Mouse (Mus musculus) lung, embryonic 14.5 days (tissue): ENCODE measurements around the gene Smc5. TPM values are rescaled to one million over a fixed set of nuclear protein-coding genes. Genes with fewer than 3 reads are reported as not detected.

ENCODE experiments used
- ATAC-seq: fragments of 200-750 bp; cut with Nextera tagmentation; 2 replicates; pipeline ENCODE4 v1.8.0; 2017; ENCODE audit warnings: mild to moderate bottlenecking, moderate TSS enrichment, moderate library complexity; ENCODE audit not compliant: insufficient read depth
- DNase-seq: peaks from one replicate; pipeline ENCODE4 v3.0.0-alpha.2; 2015
- H3K27ac ChIP-seq: fragments of 300-500 bp; sonication (generic); 2 replicates; pipeline ENCODE4 v1.5.1; 2014; ENCODE audit warnings: low read depth, mild to moderate bottlenecking, moderate library complexity
- H3K27me3 ChIP-seq: fragments of 300-500 bp; sonication (generic); 2 replicates; pipeline ENCODE4 v1.6.1; 2014; ENCODE audit warnings: low read length, control low read depth; ENCODE audit not compliant: insufficient read depth
- H3K36me3 ChIP-seq: fragments of 300-500 bp; sonication (generic); 2 replicates; pipeline ENCODE4 v1.6.1; 2014; ENCODE audit warnings: control low read depth; ENCODE audit not compliant: insufficient read depth
- H3K4me1 ChIP-seq: fragments of 300-500 bp; sonication (generic); 2 replicates; pipeline ENCODE4 v1.6.1; 2014; ENCODE audit warnings: antibody characterized with exemption, control low read depth; ENCODE audit not compliant: insufficient read depth
- H3K4me2 ChIP-seq: fragments of 300-500 bp; sonication (generic); 2 replicates; pipeline ENCODE4 v1.6.1; 2014; ENCODE audit warnings: mild to moderate bottlenecking
- H3K4me3 ChIP-seq: fragments of 300-500 bp; sonication (generic); 2 replicates; pipeline ENCODE4 v1.5.1; 2014; ENCODE audit warnings: low read depth, low read length
- H3K9ac ChIP-seq: fragments of 300-500 bp; sonication (generic); 2 replicates; pipeline ENCODE4 v1.6.1; 2014
- H3K9me3 ChIP-seq: fragments of 300-500 bp; sonication (generic); 2 replicates; pipeline ENCODE4 v1.6.1; 2016; ENCODE audit warnings: low read depth, low read length, control low read depth
- CTCF ChIP-seq: IDR thresholded peaks from 2 replicates; pipeline ENCODE4 v1.5.1; 2016; ENCODE audit warnings: antibody characterized with exemption, low read depth
- WGBS: fragments of 180-500 bp; shearing (Covaris S2); extraction: QIAGEN DNeasy Blood & Tissue Kit; methylation state at CpG from one replicate; pipeline ENCODE4 v1.1.7; 2014; 5-methylcytosine and 5-hydroxymethylcytosine counted together
- polyA plus RNA-seq: library from polyadenylated mRNA; unstranded; fragments of >200 nt; fragmentation: Nextera tagmentation; extraction: Ambion mirVana; gene quantifications from 2 replicates; pipeline ENCODE4 v1.2.1, GENCODE M21; 2014

Gene Smc5
- polyA plus RNA-seq, 1 experiment from 2014 or later, result 38.9 TPM

GRCm38 (mm10) chr19:23246473-23246872, 27.2 kb downstream of the Smc5 start:
- Histone ChIP-seq H3K9ac (no peak overlapping the region), H3K27me3 (no peaks in the 10 kb centered on the region), H3K27ac (no peak overlapping the region), H3K4me1 (no peaks in the 10 kb centered on the region), H3K9me3 (no peaks in the 10 kb centered on the region), H3K36me3 (peaks cover 34% of the 10 kb centered on the region), H3K4me3 (no peak overlapping the region), H3K4me2 (no peak overlapping the region)
- no peak for TF ChIP-seq CTCF
- no peak for DNase-seq
- 91% methylated on average over 2 of the region's 2 CpGs for WGBS
- no peak for ATAC-seq

- Histone ChIP-seq H3K36me3 (peaks cover 50% of the 10 kb centered on the region), H3K4me3 (no peak overlapping the region), H3K27me3 (no peaks in the 10 kb centered on the region), H3K9me3 (no peaks in the 10 kb centered on the region), H3K9ac (no peak overlapping the region), H3K4me1 (no peaks in the 10 kb centered on the region), H3K27ac (no peak overlapping the region), H3K4me2 (no peak overlapping the region)
- WGBS, result 49% methylated on average over 4 of the region's 4 CpGs
- TF ChIP-seq CTCF, result peak; percentile 61
- peak; percentile 73 for DNase-seq
- no peak for ATAC-seq
Measured at GRCm38 (mm10) chr19:23225065-23225464, 48.6 kb downstream of the Smc5 start.

GRCm38 (mm10) chr19:23214326-23214725, 59.4 kb downstream of the Smc5 start:
- 92% methylated on average over 8 of the region's 8 CpGs for WGBS
- H3K4me2 ChIP-seq, result no peak overlapping the region
- no peaks in the 10 kb centered on the region for H3K4me1 ChIP-seq
- H3K36me3 ChIP-seq, result peaks cover 64% of the 10 kb centered on the region
- H3K4me3 ChIP-seq, result no peak overlapping the region
- no peak overlapping the region for H3K27ac ChIP-seq
- ATAC-seq, result no peak
- no peaks in the 10 kb centered on the region for H3K9me3 ChIP-seq
- H3K27me3 ChIP-seq, result no peaks in the 10 kb centered on the region
- no peak for TF ChIP-seq CTCF
- no peak overlapping the region for H3K9ac ChIP-seq
- DNase-seq, result no peak

- Histone ChIP-seq H3K4me3 (no peak overlapping the region), H3K4me2 (no peak overlapping the region), H3K36me3 (peaks cover 63% of the 10 kb centered on the region), H3K9ac (no peak overlapping the region), H3K27me3 (no peaks in the 10 kb centered on the region), H3K27ac (no peak overlapping the region), H3K9me3 (no peaks in the 10 kb centered on the region), H3K4me1 (no peaks in the 10 kb centered on the region)
- DNase-seq (no peak), ATAC-seq (no peak)
- WGBS, result 84% methylated on average over 6 of the region's 6 CpGs
- TF ChIP-seq CTCF, result no peak
Measured at GRCm38 (mm10) chr19:23211325-23211724, 62.4 kb downstream of the Smc5 start.

- 90% methylated on average over 3 of the region's 3 CpGs for WGBS
- H3K27me3 ChIP-seq, result no peaks in the 10 kb centered on the region
- no peak overlapping the region for H3K27ac ChIP-seq
- no peak for DNase-seq
- H3K4me2 ChIP-seq, result no peak overlapping the region
- H3K9ac ChIP-seq, result no peak overlapping the region
- no peaks in the 10 kb centered on the region for H3K4me1 ChIP-seq
- H3K9me3 ChIP-seq, result peaks cover 4% of the 10 kb centered on the region; the same call in 1 of the 2 replicates
- H3K36me3 ChIP-seq, result peaks cover 42% of the 10 kb centered on the region
- ATAC-seq, result no peak
- no peak overlapping the region for H3K4me3 ChIP-seq
- TF ChIP-seq CTCF, result no peak
Measured at GRCm38 (mm10) chr19:23203505-23204053, 70.1 kb downstream of the Smc5 start.

- H3K9ac ChIP-seq, result no peak overlapping the region
- H3K4me2 ChIP-seq, result no peak overlapping the region
- no peak for TF ChIP-seq CTCF
- H3K4me1 ChIP-seq, result no peaks in the 10 kb centered on the region
- H3K9me3 ChIP-seq, result peaks cover 4% of the 10 kb centered on the region; the same call in 1 of the 2 replicates
- H3K36me3 ChIP-seq, result peaks cover 38% of the 10 kb centered on the region
- no peak overlapping the region for H3K27ac ChIP-seq
- DNase-seq (no peak), ATAC-seq (no peak)
- H3K4me3 ChIP-seq, result no peak overlapping the region
- 93% methylated on average over 5 of the region's 5 CpGs for WGBS
- H3K27me3 ChIP-seq, result no peaks in the 10 kb centered on the region
Measured at GRCm38 (mm10) chr19:23202106-23202505, 71.6 kb downstream of the Smc5 start.

GRCm38 (mm10) chr19:23193076-23193475, 80.6 kb downstream of the Smc5 start:
- Histone ChIP-seq H3K4me1 (no peaks in the 10 kb centered on the region), H3K27me3 (no peaks in the 10 kb centered on the region), H3K36me3 (0 out of 2 replicates have a peak, but pooled peaks cover 8% of the 10 kb centered on the region), H3K9me3 (no peaks in the 10 kb centered on the region), H3K4me2 (no peak overlapping the region), H3K4me3 (no peak overlapping the region), H3K9ac (no peak overlapping the region), H3K27ac (no peak overlapping the region)
- ATAC-seq, result no peak
- no peak for DNase-seq
- WGBS, result 78% methylated on average over 3 of the region's 3 CpGs
- no peak for TF ChIP-seq CTCF
